Mouse (Mus musculus): ENCODE results near the gene Iqcb1. TPM values are rescaled to one million over a fixed set of nuclear protein-coding genes. Genes with fewer than 3 reads are reported as not detected.
"Not testable (repeated sequence)": the region's sequence is repeated elsewhere in the genome, so short reads cannot be mapped to it uniquely, and the experiment has no call there.

Iqcb1 gene
- total RNA-seq (2015) = 12.7 and 18.7 TPM in 2 replicates
- total RNA-seq (2017) = 11.1 and 11.7 TPM in 2 replicates

- peak; percentile 96 for ATAC-seq (replicated peaks; ENCODE audit: poor library complexity)
Measured at GRCm38 (mm10) chr16:36828054-36828786, at the start of gene Iqcb1. TSS of gene Iqcb1 (plus strand) at chr16:36828385.

- ATAC-seq (replicated peaks; ENCODE audit: poor library complexity) = no peak
Measured at GRCm38 (mm10) chr16:36784146-36784545, 44.0 kb upstream of the Iqcb1 start.

GRCm38 (mm10) chr16:36784594-36785313, 43.4 kb upstream of the Iqcb1 start, which contains the start of gene Slc15a2:
TSS of gene Slc15a2 (minus strand) at chr16:36784962.
- no peak for ATAC-seq (replicated peaks; ENCODE audit: poor library complexity)

- no peak for ATAC-seq (replicated peaks; ENCODE audit: poor library complexity)
Measured at GRCm38 (mm10) chr16:36786466-36786865, 41.7 kb upstream of the Iqcb1 start.

GRCm38 (mm10) chr16:36790166-36790565, 38.0 kb upstream of the Iqcb1 start:
- ATAC-seq (replicated peaks; ENCODE audit: poor library complexity) = no peak

GRCm38 (mm10) chr16:36794976-36795375, 33.2 kb upstream of the Iqcb1 start:
- 0 out of 2 replicates have a peak, but pooled peaks have one; percentile 31 for ATAC-seq (replicated peaks; ENCODE audit: poor library complexity)

- ATAC-seq (replicated peaks; ENCODE audit: poor library complexity) = no peak
Measured at GRCm38 (mm10) chr16:36798334-36798733, 29.9 kb upstream of the Iqcb1 start.

GRCm38 (mm10) chr16:36802361-36802760, 25.8 kb upstream of the Iqcb1 start:
- no peak for ATAC-seq (replicated peaks; ENCODE audit: poor library complexity)

- ATAC-seq (replicated peaks; ENCODE audit: poor library complexity) = no peak
Measured at GRCm38 (mm10) chr16:36808616-36809015, 19.6 kb upstream of the Iqcb1 start.

GRCm38 (mm10) chr16:36813680-36814079, 14.5 kb upstream of the Iqcb1 start:
- ATAC-seq (replicated peaks; ENCODE audit: poor library complexity) = no peak

GRCm38 (mm10) chr16:36816916-36817315, 11.3 kb upstream of the Iqcb1 start:
- no peak for ATAC-seq (replicated peaks; ENCODE audit: poor library complexity)

GRCm38 (mm10) chr16:36817321-36817926, 10.8 kb upstream of the Iqcb1 start:
- ATAC-seq (replicated peaks; ENCODE audit: poor library complexity) = peak; percentile 98

GRCm38 (mm10) chr16:36820016-36820415, 8.2 kb upstream of the Iqcb1 start:
- ATAC-seq (replicated peaks; ENCODE audit: poor library complexity) = no peak

- no peak for ATAC-seq (replicated peaks; ENCODE audit: poor library complexity)
Measured at GRCm38 (mm10) chr16:36820747-36821146, 7.4 kb upstream of the Iqcb1 start.

- peak; percentile 80 for ATAC-seq (replicated peaks; ENCODE audit: poor library complexity)
Measured at GRCm38 (mm10) chr16:36821474-36821873, 6.7 kb upstream of the Iqcb1 start.

- ATAC-seq (replicated peaks; ENCODE audit: poor library complexity) = no peak; the same call in 1 of the 2 replicates
Measured at GRCm38 (mm10) chr16:36827611-36828053, 553 bp upstream of the Iqcb1 start.

- no peak for ATAC-seq (replicated peaks; ENCODE audit: poor library complexity)
Measured at GRCm38 (mm10) chr16:36828820-36829219, 635 bp downstream of the Iqcb1 start.

- ATAC-seq (replicated peaks; ENCODE audit: poor library complexity) = not testable (repeated sequence)
Measured at GRCm38 (mm10) chr16:36846894-36847293, 18.7 kb downstream of the Iqcb1 start.

- no peak for ATAC-seq (replicated peaks; ENCODE audit: poor library complexity)
Measured at GRCm38 (mm10) chr16:36851202-36851601, 23.0 kb downstream of the Iqcb1 start.

- 0 out of 2 replicates have a peak, but pooled peaks have one; percentile 26 for ATAC-seq (replicated peaks; ENCODE audit: poor library complexity)
Measured at GRCm38 (mm10) chr16:36863585-36863984, 35.4 kb downstream of the Iqcb1 start.

- no peak for ATAC-seq (replicated peaks; ENCODE audit: poor library complexity)
Measured at GRCm38 (mm10) chr16:36869442-36869841, 41.3 kb downstream of the Iqcb1 start.
